Mouse (Mus musculus): ENCODE measurements around the gene Igdcc4.

The Igdcc4 gene

DNA sequence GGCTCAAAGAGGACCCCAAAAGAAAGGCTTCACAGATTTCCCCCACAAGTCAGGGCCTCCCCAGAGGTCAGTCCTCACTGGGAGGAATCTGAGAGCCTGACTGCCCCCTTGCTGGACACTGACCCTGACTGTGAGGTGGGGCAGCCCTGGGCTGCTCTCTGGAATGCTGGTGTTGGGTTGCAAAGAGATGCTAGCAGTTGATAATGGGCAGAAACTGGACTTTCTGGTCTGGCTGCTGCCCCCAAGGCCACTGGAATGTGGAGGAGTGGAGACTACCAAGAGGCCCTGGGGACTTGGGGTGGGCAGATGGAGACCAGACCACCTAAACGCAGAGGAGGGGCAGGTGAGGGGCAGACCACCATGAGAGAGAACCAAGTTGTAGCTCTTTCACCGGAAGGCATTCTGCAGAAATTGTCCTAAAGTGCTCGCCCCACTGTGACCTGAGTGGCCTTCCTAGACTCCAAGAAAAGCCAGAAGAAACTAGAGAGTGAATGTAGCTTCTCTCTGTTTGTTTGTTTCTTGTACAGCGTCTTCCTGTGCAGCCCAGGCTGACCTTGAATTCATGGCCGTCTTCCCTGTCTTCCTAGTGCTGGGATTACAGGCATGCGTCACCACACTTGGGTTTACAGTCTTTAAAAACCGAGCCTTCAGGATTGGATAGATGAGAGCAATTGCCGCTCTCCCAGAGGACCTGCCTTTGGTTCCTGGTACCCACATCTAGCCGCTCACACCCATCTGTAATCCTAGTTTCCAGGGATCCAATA lies 53.6 kb downstream of the Igdcc4 start:
- DNase-seq (ENCODE audit: low read depth, low spot score): no peak

DNA sequence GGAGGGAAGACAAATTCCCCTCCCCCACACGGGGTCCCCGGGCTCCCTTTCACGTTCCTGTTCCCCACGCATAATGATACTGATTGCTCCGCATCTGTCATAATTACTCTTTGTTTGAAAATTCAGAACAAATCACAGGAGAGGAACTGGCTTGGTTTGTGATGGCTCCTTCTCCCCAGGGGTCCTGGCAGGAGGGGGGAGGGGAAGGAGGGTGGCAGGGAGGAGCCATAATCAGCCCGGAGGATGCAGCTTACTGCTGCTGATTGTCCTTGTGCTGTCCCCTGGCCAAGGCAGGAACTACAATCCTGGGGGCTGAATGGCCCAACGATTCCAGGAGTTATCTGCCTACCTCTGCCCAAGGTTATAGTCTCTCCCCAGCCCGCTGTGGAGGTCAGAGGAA lies 55.3 kb downstream of the Igdcc4 start:
- DNase-seq (ENCODE audit: low read depth, low spot score): no peak

GRCm38 (mm10) chr9:65157631-65158030 lies 56.3 kb downstream of the Igdcc4 start:
- no peak for DNase-seq (ENCODE audit: low read depth, low spot score)

DNA sequence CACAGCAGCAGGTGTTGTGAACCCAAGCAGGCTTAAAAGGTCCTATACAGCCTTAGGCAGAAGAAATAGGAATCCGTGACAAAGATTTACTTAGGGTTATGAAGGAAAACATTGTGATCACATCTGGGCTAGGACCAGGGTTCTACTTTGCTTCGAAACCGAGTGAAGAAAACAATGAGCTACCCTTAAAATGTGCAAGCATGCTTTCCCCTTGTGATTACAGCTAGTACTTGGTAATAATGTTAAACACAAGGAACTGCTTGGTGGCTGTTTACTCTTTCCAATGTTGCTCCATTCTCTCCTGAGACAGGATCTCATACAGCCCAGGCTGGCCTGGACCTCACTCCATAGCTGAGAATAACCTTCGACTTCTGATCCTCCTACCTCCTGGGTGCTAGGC lies 59.9 kb downstream of the Igdcc4 start:
- DNase-seq (ENCODE audit: low read depth, low spot score): no peak

- DNase-seq (ENCODE audit: low read depth, low spot score): no peak
Observed at GRCm38 (mm10) chr9:65161881-65162280, 60.6 kb downstream of the Igdcc4 start.

- DNase-seq (ENCODE audit: low read depth, low spot score): no peak
Observed at GRCm38 (mm10) chr9:65162711-65163639, 61.7 kb downstream of the Igdcc4 start.

DNA sequence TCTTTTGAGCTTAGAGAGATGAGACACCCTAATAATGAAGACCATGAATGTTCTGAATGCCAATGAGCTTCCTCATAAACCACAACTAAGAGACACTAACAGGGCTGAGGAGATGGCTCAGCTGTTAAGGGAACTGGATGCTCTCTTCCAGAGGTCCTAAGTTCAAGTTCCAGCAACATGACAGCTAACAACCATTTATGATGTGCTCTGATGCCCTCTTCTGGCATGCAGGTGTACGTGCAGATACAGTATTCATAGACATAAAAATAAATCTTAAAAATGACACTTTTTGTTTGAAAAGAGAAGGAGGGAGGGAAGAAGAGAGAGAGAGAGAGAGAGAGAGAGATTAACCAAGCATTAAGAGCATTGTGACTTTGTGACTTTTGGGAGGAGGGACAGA lies 63.6 kb downstream of the Igdcc4 start:
- no peak for DNase-seq (ENCODE audit: low read depth, low spot score)

- no peak for DNase-seq (ENCODE audit: low read depth, low spot score)
Observed at GRCm38 (mm10) chr9:65166386-65166785, 65.1 kb downstream of the Igdcc4 start.

DNA sequence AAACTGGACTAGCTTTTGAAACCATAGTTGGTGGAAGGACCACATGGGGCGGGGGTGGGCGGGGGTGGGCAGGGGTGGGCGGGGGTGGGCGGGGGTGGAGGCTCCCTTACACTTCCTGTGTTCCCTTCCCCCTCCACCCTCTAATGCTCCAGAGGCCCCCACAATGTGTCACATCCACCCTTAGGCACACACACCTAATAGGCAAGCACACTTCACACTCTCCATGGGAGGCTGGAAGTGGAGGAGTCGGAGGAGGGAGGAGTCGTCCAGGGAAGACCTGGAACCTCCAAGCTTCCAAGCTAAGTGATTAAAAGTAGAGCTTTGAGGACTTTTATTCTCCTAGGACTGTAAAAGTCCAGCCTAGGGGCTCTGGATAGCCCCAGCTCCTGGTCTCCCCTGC lies 67.2 kb downstream of the Igdcc4 start:
- no peak for DNase-seq (ENCODE audit: low read depth, low spot score)

- DNase-seq (ENCODE audit: low read depth, low spot score): no peak
Observed at GRCm38 (mm10) chr9:65168952-65169351, 67.7 kb downstream of the Igdcc4 start.

- DNase-seq (ENCODE audit: low read depth, low spot score): no peak
Observed at GRCm38 (mm10) chr9:65172654-65173053, 71.4 kb downstream of the Igdcc4 start.

DNA sequence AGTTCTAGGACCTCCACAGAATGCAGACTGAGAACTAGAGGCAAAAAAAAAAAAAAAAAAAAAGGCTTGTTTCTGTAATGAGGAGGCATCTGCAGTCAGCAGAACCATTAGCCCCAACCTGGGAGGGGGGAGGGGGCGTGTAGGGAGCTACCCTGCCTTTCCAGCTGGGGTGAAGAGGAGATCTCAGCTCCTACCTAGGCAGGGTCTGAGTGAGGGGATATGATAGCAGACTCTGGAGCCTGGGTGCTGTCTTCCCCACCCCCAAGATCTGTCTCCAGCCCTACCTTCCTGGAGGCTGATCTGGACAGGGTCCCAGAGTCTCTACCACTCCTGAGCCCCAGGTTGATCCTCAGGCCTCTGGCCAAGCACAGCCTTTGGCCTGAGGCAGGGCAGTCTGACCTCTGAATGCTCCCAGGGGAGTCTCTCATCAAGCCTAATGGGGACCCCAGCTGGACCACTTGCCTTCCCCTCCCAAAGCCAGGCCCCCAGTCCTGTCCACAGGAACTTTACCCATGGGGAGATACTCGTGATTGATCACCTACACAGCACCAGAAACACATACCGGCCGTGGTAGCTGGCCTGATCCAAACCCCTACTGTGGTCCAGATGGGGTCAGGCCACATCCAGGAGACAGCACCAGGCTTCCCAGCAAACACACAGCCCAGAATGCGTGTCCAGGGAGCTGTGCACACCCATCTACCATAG lies 74.1 kb downstream of the Igdcc4 start:
- DNase-seq (ENCODE audit: low read depth, low spot score): no peak

DNA sequence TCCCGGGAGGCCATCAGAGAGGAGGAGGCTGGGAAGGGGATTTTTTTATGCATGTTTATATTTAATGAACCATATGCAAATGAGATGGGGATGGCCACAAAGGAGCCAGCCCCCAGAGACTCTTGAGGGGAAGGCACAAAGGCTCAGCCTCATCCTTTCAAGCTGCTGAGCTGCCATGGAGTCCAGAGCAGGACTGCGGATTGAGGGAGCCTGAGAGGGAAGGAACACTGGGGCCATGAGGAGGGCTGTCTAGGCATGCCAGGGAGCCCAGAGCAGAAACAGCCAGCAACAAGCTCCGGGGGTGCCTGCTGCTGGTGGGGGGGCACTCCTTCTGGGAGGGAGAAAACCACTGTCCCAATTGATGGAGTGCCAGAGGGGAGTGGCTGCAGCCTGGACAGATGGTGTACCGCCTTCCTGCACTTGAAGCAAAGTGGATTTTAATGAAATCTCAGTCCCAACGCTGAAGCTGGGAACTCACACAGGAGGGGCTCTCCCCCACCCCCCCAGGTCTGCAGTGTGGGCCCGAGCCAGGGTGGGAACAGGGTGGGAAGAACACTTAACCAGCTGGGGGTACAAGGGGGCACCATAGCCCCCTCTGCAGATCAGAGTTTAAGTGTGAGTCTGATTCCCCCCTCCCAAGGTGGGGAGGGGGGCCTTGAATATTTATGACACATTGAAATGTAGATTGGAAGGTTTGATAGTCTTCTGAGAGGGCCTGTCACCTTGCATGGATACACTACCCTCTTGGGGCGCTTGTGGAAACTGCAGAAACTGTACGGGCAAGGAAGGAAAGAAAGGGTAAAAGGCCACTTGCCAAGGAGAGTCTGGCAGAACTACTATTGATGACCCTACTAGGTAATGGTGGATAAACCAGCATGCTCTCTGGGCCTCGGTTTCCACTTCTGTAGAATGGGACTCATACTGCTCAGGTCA lies 74.9 kb downstream of the Igdcc4 start:
- DNase-seq (ENCODE audit: low read depth, low spot score): no peak

DNA sequence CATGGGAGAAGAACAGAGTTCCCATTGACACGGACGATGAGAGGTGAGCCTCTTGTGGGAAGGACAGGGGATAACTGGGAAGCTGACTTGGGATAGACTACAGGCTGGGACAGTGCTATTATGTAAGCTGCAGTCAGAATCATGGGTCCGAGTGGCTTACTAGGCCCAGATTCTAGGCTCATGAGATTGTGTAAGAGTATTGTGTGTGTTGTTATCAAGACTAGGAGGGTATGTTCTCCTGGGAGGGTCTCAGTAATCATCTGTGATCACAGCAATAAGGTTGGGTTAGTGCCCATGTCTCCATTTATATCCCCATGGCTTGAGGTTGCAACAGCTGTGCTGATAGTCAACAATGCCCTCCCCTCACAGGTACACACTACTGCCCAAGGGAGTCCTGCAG lies 76.2 kb downstream of the Igdcc4 start:
- DNase-seq (ENCODE audit: low read depth, low spot score): no peak

DNA sequence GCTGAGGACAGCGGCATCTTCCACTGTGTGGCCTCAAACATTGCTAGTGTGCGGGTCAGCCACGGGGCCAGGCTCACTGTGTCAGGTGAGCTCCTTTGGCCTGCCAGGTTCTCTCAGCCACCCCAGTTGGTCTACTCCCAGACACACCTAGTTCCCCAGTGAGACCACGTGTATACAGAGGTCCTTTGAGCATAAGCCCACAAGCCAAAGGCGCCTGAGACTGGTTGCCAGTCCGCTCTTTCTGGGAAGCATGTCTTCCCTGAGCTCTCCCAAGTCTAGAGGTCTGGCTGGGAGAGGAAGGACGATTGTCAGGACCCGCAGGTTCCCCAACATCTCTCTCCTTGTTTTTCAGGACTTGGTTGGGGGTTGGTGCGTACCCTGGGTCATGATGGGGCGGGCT lies 76.6 kb downstream of the Igdcc4 start:
- no peak for DNase-seq (ENCODE audit: low read depth, low spot score)

GRCm38 (mm10) chr9:65178336-65179213 lies 77.3 kb downstream of the Igdcc4 start:
- DNase-seq (ENCODE audit: low read depth, low spot score): no peak

GRCm38 (mm10) chr9:65179817-65180624 lies 78.7 kb downstream of the Igdcc4 start:
- DNase-seq (ENCODE audit: low read depth, low spot score): no peak

All from retina, adult 2 months (tissue).